Mouse (Mus musculus): ENCODE results near the gene Nipsnap3b. TPM values are rescaled to one million over a fixed set of nuclear protein-coding genes. Genes with fewer than 3 reads are reported as not detected.

Gene Nipsnap3b
- 67.4 and 75.1 TPM in 2 replicates for polyA plus RNA-seq (2014; fragmentation: Nextera tagmentation; extraction: Ambion mirVana)

DNA sequence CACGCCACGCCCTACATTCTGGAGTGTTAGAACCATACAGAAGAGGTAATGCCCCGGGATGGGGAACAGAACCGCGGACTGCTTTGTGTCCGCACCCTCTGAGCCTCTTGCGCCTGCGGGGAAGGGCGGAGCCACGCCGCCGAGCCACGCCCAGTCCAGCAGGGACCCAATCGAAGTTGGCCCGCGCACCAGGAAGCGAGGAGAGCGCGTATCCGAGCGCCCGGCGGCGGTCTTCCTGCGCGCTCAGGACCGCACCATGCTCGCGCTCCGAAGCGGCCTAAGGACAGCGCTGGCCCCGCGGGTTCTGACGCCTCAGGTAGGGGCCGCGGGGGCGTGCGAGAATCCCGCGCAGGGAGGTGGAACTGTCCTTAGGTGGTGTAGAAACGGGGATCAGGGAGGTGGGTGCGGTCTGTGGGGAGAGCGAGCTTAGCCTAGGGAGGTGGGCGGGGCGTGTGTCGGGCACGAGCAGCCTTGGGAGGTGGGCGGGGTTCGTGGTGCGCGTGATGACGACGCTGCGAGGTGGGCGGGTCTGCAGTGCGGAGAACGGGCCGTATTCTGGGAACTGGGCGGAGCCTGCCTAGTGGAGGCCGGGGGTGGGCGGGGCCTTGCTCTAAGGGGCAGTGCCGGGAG, at the start of gene Nipsnap3b:
Gene Nipsnap3b, plus strand, starts transcription at position 149 of the 630 bp plus-strand sequence.
- peak; percentile 95 for ATAC-seq (replicated peaks; ENCODE audit: low FRiP score)

DNA sequence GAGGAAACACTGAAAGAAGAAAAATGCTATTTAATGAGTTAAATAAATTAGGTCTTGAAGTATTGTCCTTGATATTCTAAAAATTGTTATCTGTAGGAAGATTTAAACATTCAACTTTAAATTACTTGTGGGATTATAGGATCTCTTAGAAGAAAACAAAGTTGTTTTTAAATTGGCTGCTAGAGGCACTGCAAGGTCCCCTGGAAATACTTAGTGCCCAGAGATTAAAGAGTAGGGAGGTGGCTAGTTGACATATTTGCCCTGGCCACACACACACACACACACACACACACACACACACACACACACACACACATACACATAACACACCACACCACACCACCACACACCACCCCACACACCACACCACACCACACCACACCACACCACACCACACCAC, 47.4 kb upstream of the Nipsnap3b start, which contains the start of gene Olfr270:
Gene Olfr270, plus strand, starts transcription at position 301 of the 400 bp plus-strand sequence.
- Histone ChIP-seq H3K36me3 (ENCODE audit: control insufficient read depth, insufficient read depth, low read length) (no peaks in the 10 kb centered on the region), H3K4me3 (ENCODE audit: low read depth, low read length) (no peak within 1 kb of the TSS), H3K27ac (ENCODE audit: low read depth, low read length) (no peak within 1 kb of the TSS), H3K27me3 (replicated peaks; ENCODE audit: control insufficient read depth, insufficient read depth, low read length) (no peaks in the 10 kb centered on the region), H3K4me1 (replicated peaks; ENCODE audit: control insufficient read depth, insufficient read depth, low read length) (no peaks in the 10 kb centered on the region), H3K9me3 (ENCODE audit: control insufficient read depth, low read length) (no peaks in the 10 kb centered on the region), H3K9ac (ENCODE audit: low read depth, low read length) (no peak within 1 kb of the TSS), H3K4me2 (no peak within 1 kb of the TSS)
- no peak for ATAC-seq (replicated peaks; ENCODE audit: low FRiP score)
- DNase-seq (ENCODE audit: low spot score), result no peak

More for the DNA sequence above, at the start of gene Nipsnap3b:
- Histone ChIP-seq H3K9me3 (ENCODE audit: control insufficient read depth, low read length) (peaks cover 2% of the 10 kb centered on the region; the same call in 1 of the 2 replicates), H3K36me3 (ENCODE audit: control insufficient read depth, insufficient read depth, low read length) (peaks cover 16% of the 10 kb centered on the region), H3K4me3 (ENCODE audit: low read depth, low read length) (peak within 1 kb of the TSS; percentile 77), H3K27me3 (replicated peaks; ENCODE audit: control insufficient read depth, insufficient read depth, low read length) (no peaks in the 10 kb centered on the region), H3K4me1 (replicated peaks; ENCODE audit: control insufficient read depth, insufficient read depth, low read length) (0 out of 2 replicates have a peak, but pooled peaks cover 3% of the 10 kb centered on the region), H3K27ac (ENCODE audit: low read depth, low read length) (peak within 1 kb of the TSS; percentile 78), H3K9ac (ENCODE audit: low read depth, low read length) (peak within 1 kb of the TSS; percentile 76), H3K4me2 (peak within 1 kb of the TSS; percentile 81)
- under 1% methylated on average over 63 of the region's 63 CpGs for WGBS
- peak; percentile 98 for DNase-seq (ENCODE audit: low spot score)

DNA sequence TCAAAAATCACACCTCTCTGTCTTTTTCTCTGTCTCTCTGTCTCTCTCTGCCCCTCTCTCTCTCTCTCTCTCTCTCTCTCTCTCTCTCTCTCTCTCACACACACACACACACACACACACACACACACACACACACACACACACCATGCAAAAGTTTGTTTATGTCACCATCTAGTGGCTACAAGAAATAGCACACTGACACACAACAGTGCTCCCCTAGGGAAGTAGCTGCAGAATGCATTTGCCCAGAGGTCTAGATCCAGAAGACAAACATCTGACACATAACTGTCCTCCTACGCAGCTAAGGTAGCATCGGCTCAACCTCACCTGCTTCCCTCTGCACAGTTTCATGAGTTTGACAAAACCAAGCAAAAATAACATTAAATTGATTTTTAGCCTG, 26.5 kb upstream of the Nipsnap3b start:
- Histone ChIP-seq H3K9ac (ENCODE audit: low read depth, low read length) (no peak overlapping the region), H3K27ac (ENCODE audit: low read depth, low read length) (no peak overlapping the region), H3K4me2 (no peak overlapping the region), H3K36me3 (ENCODE audit: control insufficient read depth, insufficient read depth, low read length) (no peaks in the 10 kb centered on the region), H3K9me3 (ENCODE audit: control insufficient read depth, low read length) (no peaks in the 10 kb centered on the region), H3K27me3 (replicated peaks; ENCODE audit: control insufficient read depth, insufficient read depth, low read length) (no peaks in the 10 kb centered on the region), H3K4me1 (replicated peaks; ENCODE audit: control insufficient read depth, insufficient read depth, low read length) (no peaks in the 10 kb centered on the region), H3K4me3 (ENCODE audit: low read depth, low read length) (no peak overlapping the region)
- ATAC-seq (replicated peaks; ENCODE audit: low FRiP score) (no peak), DNase-seq (ENCODE audit: low spot score) (no peak)
- 72% methylated on average over 2 of the region's 2 CpGs for WGBS

DNA sequence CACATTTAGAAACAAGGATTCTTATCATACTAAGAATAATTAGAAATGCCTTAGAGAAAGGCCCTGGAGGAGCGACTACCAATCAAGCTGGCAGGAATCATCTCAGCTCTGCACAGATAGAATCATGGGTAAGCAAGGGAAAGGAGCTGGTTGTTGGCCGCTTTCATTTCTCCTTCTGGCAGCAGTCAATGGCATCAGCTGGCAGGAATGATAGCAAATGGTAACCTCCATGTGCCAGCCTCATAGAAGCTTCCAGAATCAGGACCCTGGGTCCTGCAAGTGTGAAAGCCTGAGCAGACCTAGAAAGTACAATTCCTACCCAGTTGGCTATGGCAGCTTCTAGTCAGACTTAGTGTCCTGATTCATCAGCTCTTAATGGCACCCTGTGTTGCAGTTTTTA, 25.4 kb upstream of the Nipsnap3b start:
- no peak overlapping the region for H3K9ac ChIP-seq (ENCODE audit: low read depth, low read length)
- H3K4me1 ChIP-seq (replicated peaks; ENCODE audit: control insufficient read depth, insufficient read depth, low read length), result no peaks in the 10 kb centered on the region
- no peaks in the 10 kb centered on the region for H3K9me3 ChIP-seq (ENCODE audit: control insufficient read depth, low read length)
- no peak for DNase-seq (ENCODE audit: low spot score)
- H3K4me2 ChIP-seq, result no peak overlapping the region
- 78% methylated on average over 2 of the region's 2 CpGs for WGBS
- no peak for ATAC-seq (replicated peaks; ENCODE audit: low FRiP score)
- no peak overlapping the region for H3K27ac ChIP-seq (ENCODE audit: low read depth, low read length)
- no peaks in the 10 kb centered on the region for H3K27me3 ChIP-seq (replicated peaks; ENCODE audit: control insufficient read depth, insufficient read depth, low read length)
- H3K4me3 ChIP-seq (ENCODE audit: low read depth, low read length), result no peak overlapping the region
- no peaks in the 10 kb centered on the region for H3K36me3 ChIP-seq (ENCODE audit: control insufficient read depth, insufficient read depth, low read length)

- Histone ChIP-seq H3K27me3 (replicated peaks; ENCODE audit: control insufficient read depth, insufficient read depth, low read length) (no peaks in the 10 kb centered on the region), H3K36me3 (ENCODE audit: control insufficient read depth, insufficient read depth, low read length) (no peaks in the 10 kb centered on the region), H3K9me3 (ENCODE audit: control insufficient read depth, low read length) (no peaks in the 10 kb centered on the region), H3K4me1 (replicated peaks; ENCODE audit: control insufficient read depth, insufficient read depth, low read length) (no peaks in the 10 kb centered on the region), H3K27ac (ENCODE audit: low read depth, low read length) (no peak within 1 kb of the TSS), H3K9ac (ENCODE audit: low read depth, low read length) (no peak within 1 kb of the TSS), H3K4me3 (ENCODE audit: low read depth, low read length) (no peak within 1 kb of the TSS), H3K4me2 (peak within 1 kb of the TSS; percentile 46)
- no peak for ATAC-seq (replicated peaks; ENCODE audit: low FRiP score)
- DNase-seq (ENCODE audit: low spot score), result no peak
- WGBS, result 30% methylated on average over 12 of the region's 12 CpGs
Observed at GRCm38 (mm10) chr4:52989248-52989647, 22.4 kb upstream of the Nipsnap3b start, which contains the start of gene Nipsnap3a. Nipsnap3a (plus strand) TSS chr4:52989272.

- no peaks in the 10 kb centered on the region for H3K4me1 ChIP-seq (replicated peaks; ENCODE audit: control insufficient read depth, insufficient read depth, low read length)
Observed at GRCm38 (mm10) chr4:52999449-52999848, 12.2 kb upstream of the Nipsnap3b start.

DNA sequence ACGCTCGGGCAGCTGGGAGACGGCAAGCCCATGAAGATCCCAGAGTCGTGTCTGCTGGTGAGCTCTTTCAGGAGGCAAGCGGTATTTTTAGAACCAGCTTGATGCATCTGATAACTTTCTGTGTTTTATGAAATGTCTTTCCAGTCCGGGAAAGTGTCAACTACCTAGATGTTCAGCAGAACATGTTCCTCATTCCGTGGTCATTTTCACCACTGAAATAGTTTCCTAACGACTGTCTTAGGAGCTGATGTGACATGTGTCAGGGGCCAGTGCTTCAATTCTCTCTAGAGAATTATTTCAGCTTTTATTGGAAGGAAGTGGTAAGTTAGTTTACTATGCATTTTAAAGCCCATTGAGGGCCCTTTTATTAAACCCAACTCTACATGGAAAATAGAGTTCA, 11.5 kb upstream of the Nipsnap3b start:
- WGBS, result 51% methylated on average over 8 of the region's 8 CpGs
- no peaks in the 10 kb centered on the region for H3K27me3 ChIP-seq (replicated peaks; ENCODE audit: control insufficient read depth, insufficient read depth, low read length)
- H3K4me1 ChIP-seq (replicated peaks; ENCODE audit: control insufficient read depth, insufficient read depth, low read length), result no peaks in the 10 kb centered on the region
- H3K4me3 ChIP-seq (ENCODE audit: low read depth, low read length), result no peak overlapping the region
- no peak overlapping the region for H3K9ac ChIP-seq (ENCODE audit: low read depth, low read length)
- no peak overlapping the region for H3K4me2 ChIP-seq
- H3K9me3 ChIP-seq (ENCODE audit: control insufficient read depth, low read length), result no peaks in the 10 kb centered on the region
- ATAC-seq (replicated peaks; ENCODE audit: low FRiP score), result no peak
- DNase-seq (ENCODE audit: low spot score), result no peak
- no peak overlapping the region for H3K27ac ChIP-seq (ENCODE audit: low read depth, low read length)
- no peaks in the 10 kb centered on the region for H3K36me3 ChIP-seq (ENCODE audit: control insufficient read depth, insufficient read depth, low read length)

More at GRCm38 (mm10) chr4:52999449-52999848, 12.2 kb upstream of the Nipsnap3b start:
- DNase-seq (ENCODE audit: low spot score) (no peak), ATAC-seq (replicated peaks; ENCODE audit: low FRiP score) (no peak)
- H3K27me3 ChIP-seq (replicated peaks; ENCODE audit: control insufficient read depth, insufficient read depth, low read length), result no peaks in the 10 kb centered on the region
- H3K4me3 ChIP-seq (ENCODE audit: low read depth, low read length), result no peak overlapping the region
- H3K9me3 ChIP-seq (ENCODE audit: control insufficient read depth, low read length), result no peaks in the 10 kb centered on the region
- H3K4me2 ChIP-seq, result no peak overlapping the region
- no peak overlapping the region for H3K27ac ChIP-seq (ENCODE audit: low read depth, low read length)
- WGBS, result 92% methylated on average over 6 of the region's 6 CpGs
- H3K9ac ChIP-seq (ENCODE audit: low read depth, low read length), result no peak overlapping the region
- no peaks in the 10 kb centered on the region for H3K36me3 ChIP-seq (ENCODE audit: control insufficient read depth, insufficient read depth, low read length)

GRCm38 (mm10) chr4:53009183-53009582, 2.5 kb upstream of the Nipsnap3b start:
- no peaks in the 10 kb centered on the region for H3K27me3 ChIP-seq (replicated peaks; ENCODE audit: control insufficient read depth, insufficient read depth, low read length)
- DNase-seq (ENCODE audit: low spot score) (no peak), ATAC-seq (replicated peaks; ENCODE audit: low FRiP score) (no peak)
- H3K9me3 ChIP-seq (ENCODE audit: control insufficient read depth, low read length), result no peaks in the 10 kb centered on the region
- 73% methylated on average over 4 of the region's 4 CpGs for WGBS
- peaks cover 1% of the 10 kb centered on the region; the same call in 1 of the 2 replicates for H3K36me3 ChIP-seq (ENCODE audit: control insufficient read depth, insufficient read depth, low read length)
- no peak overlapping the region for H3K9ac ChIP-seq (ENCODE audit: low read depth, low read length)
- H3K27ac ChIP-seq (ENCODE audit: low read depth, low read length), result no peak overlapping the region
- H3K4me1 ChIP-seq (replicated peaks; ENCODE audit: control insufficient read depth, insufficient read depth, low read length), result 0 out of 2 replicates have a peak, but pooled peaks cover 3% of the 10 kb centered on the region
- H3K4me2 ChIP-seq, result no peak overlapping the region
- H3K4me3 ChIP-seq (ENCODE audit: low read depth, low read length), result no peak overlapping the region

DNA sequence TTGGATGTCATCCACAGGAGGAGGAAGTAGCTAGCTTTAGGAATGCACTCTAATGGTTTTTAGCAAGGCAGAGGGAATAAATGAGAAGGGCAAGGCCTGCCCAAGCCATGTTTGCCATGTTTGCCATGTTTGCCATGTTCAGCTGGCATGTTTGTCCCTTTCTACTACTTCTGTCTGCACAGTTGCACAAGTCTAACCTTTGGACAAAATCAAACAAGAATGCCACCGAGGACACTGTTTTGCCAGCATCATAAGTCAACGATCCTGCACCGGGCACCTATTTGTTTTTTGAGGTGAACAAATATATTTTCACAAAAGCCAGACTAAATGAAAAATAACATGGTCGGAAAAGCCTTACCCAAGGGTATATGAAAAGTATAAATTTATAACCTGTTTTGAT, 1.8 kb upstream of the Nipsnap3b start:
- Histone ChIP-seq H3K36me3 (ENCODE audit: control insufficient read depth, insufficient read depth, low read length) (peaks cover 3% of the 10 kb centered on the region; the same call in 1 of the 2 replicates), H3K27ac (ENCODE audit: low read depth, low read length) (no peak overlapping the region), H3K9ac (ENCODE audit: low read depth, low read length) (no peak overlapping the region), H3K9me3 (ENCODE audit: control insufficient read depth, low read length) (no peaks in the 10 kb centered on the region), H3K4me3 (ENCODE audit: low read depth, low read length) (no peak overlapping the region), H3K4me2 (no peak overlapping the region), H3K27me3 (replicated peaks; ENCODE audit: control insufficient read depth, insufficient read depth, low read length) (no peaks in the 10 kb centered on the region), H3K4me1 (replicated peaks; ENCODE audit: control insufficient read depth, insufficient read depth, low read length) (0 out of 2 replicates have a peak, but pooled peaks cover 3% of the 10 kb centered on the region)
- ATAC-seq (replicated peaks; ENCODE audit: low FRiP score), result no peak
- no peak for DNase-seq (ENCODE audit: low spot score)
- 88% methylated on average over 4 of the region's 4 CpGs for WGBS
